Mouse (Mus musculus): ENCODE data around the gene Majin.
A peak's percentile ranks its signal among the peaks of the same experiment; 100 is the strongest.

GRCm38 (mm10) chr19:6242281-6242680, 58.1 kb downstream of the Majin start:
- TF ChIP-seq EP300 (IDR thresholded peaks at IDR 0.05; ENCODE audit: insufficient read depth, low read depth, low read length) (0 out of 2 replicates have a peak, but pooled peaks have one; percentile 25), POLR2A (IDR thresholded peaks at IDR 0.05; ENCODE audit: insufficient read depth, low read depth, low read length) (0 out of 2 replicates have a peak, but pooled peaks have one; percentile 38)

Data from heart, adult 2 months (tissue).